Mouse (Mus musculus) midbrain, postnatal 0 days (tissue): ENCODE measurements at regions not wholly inside any gene's neighbourhood (a gene's known extent, or its start where the extent isn't known, plus 50 kb on each side); places are given as distances from the start of the nearest gene placed in this dataset.

Source experiments
- ATAC-seq: fragments of 200-750 bp; cut with Nextera tagmentation; 2 replicates; pipeline ENCODE4 v1.8.0; 2017; ENCODE audit warnings: moderate number of reproducible peaks, mild to moderate bottlenecking, moderate TSS enrichment, moderate library complexity; ENCODE audit not compliant: low FRiP score
- DNase-seq: peaks from one replicate; pipeline ENCODE4 v3.0.0-alpha.2; 2015; ENCODE audit warnings: low spot score
- H3K27ac ChIP-seq: fragments of 300-500 bp; sonication (generic); 2 replicates; pipeline ENCODE4 v1.5.1; 2014; ENCODE audit warnings: low read depth, mild to moderate bottlenecking, low read length, mixed read lengths
- H3K27me3 ChIP-seq: fragments of 300-500 bp; sonication (generic); 2 replicates; pipeline ENCODE4 v1.6.1; 2014; ENCODE audit warnings: low read length, control low read depth, mixed read lengths; ENCODE audit not compliant: insufficient read depth
- H3K36me3 ChIP-seq: fragments of 300-500 bp; sonication (generic); 2 replicates; pipeline ENCODE4 v1.6.1; 2014; ENCODE audit warnings: low read length, control low read depth, mixed read lengths; ENCODE audit not compliant: insufficient read depth
- H3K4me1 ChIP-seq: fragments of 300-500 bp; sonication (generic); 2 replicates; pipeline ENCODE4 v1.6.1; 2014; ENCODE audit warnings: mild to moderate bottlenecking, control low read depth, antibody characterized with exemption, low read length, mixed read lengths; ENCODE audit not compliant: insufficient read depth
- H3K4me2 ChIP-seq: fragments of 300-500 bp; sonication (generic); 2 replicates; pipeline ENCODE4 v1.6.1; 2014; ENCODE audit warnings: low read depth, mild to moderate bottlenecking, low read length, mixed read lengths; ENCODE audit not compliant: poor library complexity, severe bottlenecking
- H3K4me3 ChIP-seq: fragments of 300-500 bp; sonication (generic); 2 replicates; pipeline ENCODE4 v1.5.1; 2014; ENCODE audit warnings: low read depth, mild to moderate bottlenecking, low read length, moderate library complexity
- H3K9ac ChIP-seq: fragments of 300-500 bp; sonication (generic); replicated peaks from 2 replicates; pipeline ENCODE4 v1.6.1; 2014; ENCODE audit warnings: mild to moderate bottlenecking, low read length, moderate library complexity, mixed read lengths; ENCODE audit not compliant: poor library complexity, severe bottlenecking
- H3K9me3 ChIP-seq: fragments of 300-500 bp; sonication (generic); 2 replicates; pipeline ENCODE4 v1.6.1; 2016; ENCODE audit warnings: low read length, control low read depth
- CTCF ChIP-seq: IDR thresholded peaks from 2 replicates; pipeline ENCODE4 v1.5.1; 2016; ENCODE audit warnings: antibody characterized with exemption, mild to moderate bottlenecking
- WGBS: fragments of 180-500 bp; shearing (Covaris S2); extraction: QIAGEN DNeasy Blood & Tissue Kit; methylation state at CpG from one replicate; pipeline ENCODE4 v1.1.7; 2014; 5-methylcytosine and 5-hydroxymethylcytosine counted together

DNA sequence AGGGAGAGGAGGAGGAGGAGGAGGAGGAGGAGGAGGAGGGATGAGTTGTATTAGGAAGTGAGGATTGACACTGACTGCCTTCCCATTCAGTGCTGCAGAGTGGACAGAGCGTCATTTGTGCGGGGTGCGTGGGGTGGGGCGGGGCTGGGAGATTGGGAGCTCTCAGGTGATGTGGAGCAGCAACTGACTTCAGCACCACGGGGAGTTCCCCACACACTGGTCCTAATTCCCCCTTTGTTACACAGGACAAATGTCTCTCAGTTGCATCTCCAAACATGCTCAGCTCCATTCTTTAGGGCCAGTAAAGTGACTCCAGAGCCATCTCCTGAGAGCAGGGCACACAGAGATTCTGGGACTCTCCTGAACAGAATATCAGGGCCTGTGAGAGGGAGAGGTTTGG, 118.5 kb upstream of the Zc3h12a start:
- no peak for TF ChIP-seq CTCF
- Histone ChIP-seq H3K9ac (no peak overlapping the region), H3K4me2 (no peak overlapping the region), H3K4me3 (no peak overlapping the region), H3K27ac (no peak overlapping the region), H3K4me1 (0 out of 2 replicates have a peak, but pooled peaks cover 3% of the 10 kb centered on the region), H3K9me3 (no peaks in the 10 kb centered on the region), H3K36me3 (no peaks in the 10 kb centered on the region), H3K27me3 (peaks cover 3% of the 10 kb centered on the region)
- ATAC-seq (no peak), DNase-seq (no peak)
- 21% methylated on average over 5 of the region's 5 CpGs for WGBS

DNA sequence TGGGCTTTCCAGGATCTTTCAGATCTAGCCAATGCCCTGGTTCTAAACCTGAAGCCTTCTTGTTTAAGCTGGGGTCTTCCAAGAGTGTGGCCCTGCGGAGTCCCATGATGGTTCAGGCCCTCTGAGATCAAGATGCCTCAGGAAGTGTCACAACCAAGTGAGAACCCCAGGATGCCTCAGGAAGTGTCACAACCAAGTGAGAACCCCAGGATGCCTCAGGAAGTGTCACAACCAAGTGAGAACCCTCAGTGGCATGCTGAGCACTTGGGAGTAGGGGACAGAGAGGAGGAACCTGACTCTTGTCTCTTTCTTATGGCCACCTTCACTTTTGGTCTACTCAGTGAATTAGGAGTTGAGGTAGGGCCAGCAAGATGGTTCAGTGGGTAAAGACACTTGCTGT, 114.9 kb upstream of the Zc3h12a start:
- no peak for ATAC-seq
- Histone ChIP-seq H3K36me3 (no peaks in the 10 kb centered on the region), H3K27ac (no peak overlapping the region), H3K4me1 (0 out of 2 replicates have a peak, but pooled peaks cover 3% of the 10 kb centered on the region), H3K4me2 (no peak overlapping the region), H3K9me3 (no peaks in the 10 kb centered on the region), H3K9ac (no peak overlapping the region), H3K4me3 (no peak overlapping the region), H3K27me3 (peaks cover 3% of the 10 kb centered on the region; the same call in 1 of the 2 replicates)
- TF ChIP-seq CTCF = no peak
- DNase-seq = no peak
- 64% methylated on average over 1 of the region's 1 CpGs for WGBS

DNA sequence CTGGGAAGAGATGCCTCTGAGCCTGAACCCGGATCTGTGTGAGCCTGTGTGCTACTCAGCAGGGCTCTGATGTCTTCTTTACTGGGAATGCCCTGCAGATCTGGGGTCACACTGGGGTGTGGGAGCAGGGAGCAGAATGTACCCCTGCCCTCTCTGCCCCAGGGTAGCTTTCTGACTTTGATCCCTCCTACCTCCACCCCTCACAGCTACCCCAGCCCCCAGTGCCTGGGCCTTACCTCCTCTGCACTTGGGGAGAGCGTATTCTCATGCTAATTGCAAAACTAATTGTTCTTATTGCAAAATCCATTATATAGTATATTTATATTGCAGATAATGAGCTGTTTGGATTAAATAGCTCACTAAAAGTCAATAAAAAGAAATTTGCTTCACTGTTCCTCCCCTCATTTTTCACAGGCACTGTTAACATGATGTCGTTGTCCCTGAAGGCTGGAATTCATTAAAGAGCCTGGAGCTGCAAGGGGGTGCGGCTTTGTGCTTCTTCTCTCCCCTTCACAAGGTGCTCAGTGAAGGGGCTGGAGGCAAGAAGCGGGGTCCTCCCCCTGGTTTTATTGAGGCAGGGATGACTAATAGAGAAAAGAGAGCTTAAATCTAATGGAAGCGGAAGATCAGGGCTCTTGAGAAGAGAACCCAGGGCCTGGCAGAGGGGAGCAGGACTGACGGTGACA, 114.1 kb upstream of the Zc3h12a start:
- Histone ChIP-seq H3K9ac (no peak overlapping the region), H3K4me3 (no peak overlapping the region), H3K27me3 (peaks cover 3% of the 10 kb centered on the region; the same call in 1 of the 2 replicates), H3K9me3 (no peaks in the 10 kb centered on the region), H3K4me2 (no peak overlapping the region), H3K4me1 (0 out of 2 replicates have a peak, but pooled peaks cover 3% of the 10 kb centered on the region), H3K36me3 (no peaks in the 10 kb centered on the region), H3K27ac (no peak overlapping the region)
- no peak for TF ChIP-seq CTCF
- no peak for ATAC-seq
- WGBS = 33% methylated on average over 7 of the region's 7 CpGs
- no peak for DNase-seq

DNA sequence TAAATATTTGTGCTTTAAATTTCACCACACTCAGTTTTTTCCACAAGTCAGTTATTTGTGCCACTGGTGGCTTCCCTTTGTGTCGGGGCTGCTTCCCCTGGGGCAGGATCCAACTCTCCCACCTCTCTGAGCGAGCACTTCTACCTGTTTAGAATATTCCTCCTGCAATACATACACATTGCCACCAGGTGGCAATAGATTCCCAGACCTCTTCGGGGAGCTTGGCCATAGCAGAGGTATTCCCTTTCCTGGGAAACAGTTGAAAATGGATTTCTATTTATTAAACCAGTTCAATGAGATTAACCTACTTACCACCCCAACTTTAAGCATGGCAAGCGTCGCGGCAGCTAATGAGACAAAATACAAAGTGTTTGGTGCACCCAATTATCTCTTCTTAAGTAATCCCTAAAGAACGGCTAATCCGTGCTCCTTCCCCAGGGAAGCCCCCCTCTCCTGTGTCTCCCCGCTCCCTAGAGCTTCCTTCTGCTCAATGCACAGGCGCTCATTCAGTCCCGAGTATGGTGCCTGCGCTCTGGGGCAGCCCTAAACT, 104.1 kb upstream of the Zc3h12a start:
- no peak overlapping the region for H3K4me3 ChIP-seq
- H3K9ac ChIP-seq = no peak overlapping the region
- 3% methylated on average over 12 of the region's 12 CpGs for WGBS
- H3K36me3 ChIP-seq = no peaks in the 10 kb centered on the region
- no peaks in the 10 kb centered on the region for H3K9me3 ChIP-seq
- TF ChIP-seq CTCF = peak; percentile 94
- H3K4me1 ChIP-seq = peaks cover 2% of the 10 kb centered on the region; the same call in 1 of the 2 replicates
- H3K4me2 ChIP-seq = no peak overlapping the region
- DNase-seq (peak; percentile 78), ATAC-seq (no peak)
- peaks cover 8% of the 10 kb centered on the region; the same call in 1 of the 2 replicates for H3K27me3 ChIP-seq
- H3K27ac ChIP-seq = no peak overlapping the region

DNA sequence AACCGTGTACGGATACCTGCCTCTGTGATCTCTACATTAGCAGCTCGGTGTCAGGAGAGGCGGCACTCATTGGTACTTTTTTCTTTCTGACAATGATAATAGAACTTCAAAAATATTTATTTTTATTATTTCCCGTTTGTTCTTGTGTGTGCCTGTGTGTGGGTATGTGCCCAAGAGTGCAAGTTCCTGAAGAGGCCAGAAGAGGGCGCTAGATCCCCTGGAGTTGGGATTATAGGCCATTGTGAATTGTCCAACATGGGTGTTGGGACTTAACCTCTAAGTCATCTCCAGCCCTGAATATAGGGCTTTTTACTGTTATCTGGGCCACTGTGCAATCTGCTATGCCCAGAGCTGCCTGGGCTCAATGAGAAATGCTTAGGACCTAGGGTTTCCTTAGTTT, 99.6 kb upstream of the Zc3h12a start:
- H3K9ac ChIP-seq = no peak overlapping the region
- H3K4me3 ChIP-seq = no peak overlapping the region
- DNase-seq (no peak), ATAC-seq (no peak)
- H3K36me3 ChIP-seq = no peaks in the 10 kb centered on the region
- WGBS = 85% methylated on average over 6 of the region's 6 CpGs
- peaks cover 8% of the 10 kb centered on the region; the same call in 1 of the 2 replicates for H3K27me3 ChIP-seq
- H3K4me2 ChIP-seq = no peak overlapping the region
- H3K9me3 ChIP-seq = no peaks in the 10 kb centered on the region
- H3K4me1 ChIP-seq = peaks cover 2% of the 10 kb centered on the region; the same call in 1 of the 2 replicates
- H3K27ac ChIP-seq = no peak overlapping the region
- TF ChIP-seq CTCF = peak; percentile 53

DNA sequence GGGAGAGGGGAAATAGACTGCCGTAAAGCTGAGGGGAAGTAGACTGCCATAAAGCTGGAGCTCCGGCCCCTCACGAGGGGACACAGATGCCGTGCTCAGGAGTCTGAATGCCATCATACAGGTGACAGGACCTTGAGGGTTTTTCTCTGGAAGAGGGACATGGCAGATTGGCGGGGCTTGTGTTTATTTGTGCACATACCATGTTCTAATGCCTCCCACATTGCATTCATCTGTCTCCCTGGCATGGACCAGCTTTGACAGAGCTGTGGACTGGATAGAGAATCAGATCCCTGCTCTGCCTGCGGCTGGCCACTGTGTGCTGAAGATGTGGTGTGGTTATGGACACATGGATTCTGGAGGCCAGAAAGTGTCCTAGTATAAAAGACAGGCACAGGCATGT, 95.3 kb upstream of the Zc3h12a start:
- no peak for TF ChIP-seq CTCF
- 87% methylated on average over 6 of the region's 6 CpGs for WGBS
- DNase-seq (peak; percentile 44), ATAC-seq (no peak)
- no peak overlapping the region for H3K27ac ChIP-seq
- H3K9me3 ChIP-seq = no peaks in the 10 kb centered on the region
- H3K4me1 ChIP-seq = no peaks in the 10 kb centered on the region
- no peaks in the 10 kb centered on the region for H3K36me3 ChIP-seq
- H3K4me3 ChIP-seq = no peak overlapping the region
- no peak overlapping the region for H3K4me2 ChIP-seq
- 0 out of 2 replicates have a peak, but pooled peaks cover 4% of the 10 kb centered on the region for H3K27me3 ChIP-seq
- H3K9ac ChIP-seq = no peak overlapping the region
